Comparison of ENCODE assay signal across 30 mouse cellular contexts in the genomic region with DNA sequence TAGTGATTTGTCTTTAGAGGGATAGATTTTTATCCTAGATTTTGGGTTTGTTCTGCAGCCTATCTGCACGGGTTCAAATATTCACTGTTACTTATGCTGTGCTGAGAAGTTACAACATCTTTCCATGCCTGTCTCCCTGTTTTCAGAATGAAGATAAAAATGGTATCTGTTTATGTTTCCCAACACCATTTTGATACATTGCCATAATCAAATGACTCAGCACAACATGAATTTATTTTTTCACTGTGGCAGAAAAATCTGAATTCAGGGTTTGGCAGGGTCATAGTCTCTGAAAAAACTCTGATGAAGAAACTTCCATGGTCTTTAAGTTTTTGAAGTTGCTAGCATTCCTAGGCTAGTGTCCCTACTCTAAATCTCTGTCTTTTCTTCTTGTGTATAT.
"Had no signal": no experiment of that assay in that cellular context is flagged by ENCODE, and none has a peak within 500 bp of the region (broad histone marks: within the 10 kb centered on the region; RNA-seq: fewer than 3 reads in every experiment).

No protein-coding gene starts in this region.

- DNase-seq: left cerebral cortex, postnatal 4 days; liver; liver, embryonic 13.5 days; lung, adult 18-20 months; lung, adult 2 months; lung, embryonic 14.5 days; lung, postnatal 10 days; lung, postnatal 14 days; lung, postnatal 36 days; lung, postnatal 4 days; midbrain, embryonic 14.5 days had no signal

- H3K4me1 ChIP-seq: limb, embryonic 10.5 days; limb, embryonic 12.5 days; limb, embryonic 13.5 days; limb, embryonic 15.5 days; liver, embryonic 12.5 days; liver, embryonic 13.5 days; liver, embryonic 15.5 days; lung, embryonic 15.5 days; megakaryocyte, embryonic 14.5 days; midbrain, embryonic 10.5 days; midbrain, embryonic 12.5 days; midbrain, embryonic 13.5 days; midbrain, embryonic 15.5 days had no signal

- H3K36me3 ChIP-seq: limb, embryonic 10.5 days; limb, embryonic 12.5 days; limb, embryonic 13.5 days; limb, embryonic 15.5 days; liver, embryonic 12.5 days; liver, embryonic 13.5 days; liver, embryonic 15.5 days; lung, embryonic 15.5 days; midbrain, embryonic 10.5 days; midbrain, embryonic 12.5 days; midbrain, embryonic 13.5 days; midbrain, embryonic 15.5 days had no signal

- H3K27me3 ChIP-seq: limb, embryonic 12.5 days; limb, embryonic 13.5 days; limb, embryonic 15.5 days; liver, embryonic 12.5 days; liver, embryonic 13.5 days; liver, embryonic 15.5 days; lung, embryonic 15.5 days; megakaryocyte, embryonic 14.5 days; midbrain, embryonic 12.5 days; midbrain, embryonic 13.5 days; midbrain, embryonic 15.5 days had no signal

- H3K27ac ChIP-seq: limb, embryonic 10.5 days; limb, embryonic 12.5 days; limb, embryonic 13.5 days; limb, embryonic 15.5 days; liver, embryonic 12.5 days; liver, embryonic 13.5 days; liver, embryonic 14.5 days; liver, embryonic 15.5 days; lung, embryonic 15.5 days; macrophage; midbrain, embryonic 10.5 days; midbrain, embryonic 12.5 days; midbrain, embryonic 13.5 days; midbrain, embryonic 15.5 days had no signal

- H3K4me2 ChIP-seq: limb, embryonic 12.5 days; limb, embryonic 13.5 days; limb, embryonic 15.5 days; liver, embryonic 11.5 days; liver, embryonic 12.5 days; liver, embryonic 13.5 days; liver, embryonic 15.5 days; lung, embryonic 14.5 days; lung, embryonic 15.5 days; midbrain, embryonic 11.5 days; midbrain, embryonic 12.5 days; midbrain, embryonic 13.5 days; midbrain, embryonic 15.5 days had no signal

- H3K9me3 ChIP-seq: limb, embryonic 10.5 days; limb, embryonic 12.5 days; limb, embryonic 13.5 days; limb, embryonic 15.5 days; liver, embryonic 15.5 days; lung, embryonic 15.5 days; midbrain, embryonic 10.5 days; midbrain, embryonic 12.5 days; midbrain, embryonic 13.5 days; midbrain, embryonic 15.5 days had no signal

- ATAC-seq: liver, embryonic 12.5 days; lung, postnatal 0 days; midbrain, embryonic 13.5 days; midbrain, embryonic 15.5 days; midbrain, embryonic 16.5 days had no signal

- H3K9ac ChIP-seq: limb, embryonic 12.5 days; limb, embryonic 13.5 days; limb, embryonic 15.5 days; liver, embryonic 12.5 days; liver, embryonic 13.5 days; liver, embryonic 14.5 days; liver, embryonic 15.5 days; lung, embryonic 14.5 days; lung, embryonic 15.5 days; midbrain, embryonic 12.5 days; midbrain, embryonic 13.5 days; midbrain, embryonic 15.5 days had no signal

- H3K4me3 ChIP-seq: limb, embryonic 10.5 days; limb, embryonic 12.5 days; limb, embryonic 13.5 days; limb, embryonic 15.5 days; liver, embryonic 12.5 days; liver, embryonic 13.5 days; liver, embryonic 15.5 days; lung, embryonic 15.5 days; megakaryocyte, embryonic 14.5 days; midbrain, embryonic 10.5 days; midbrain, embryonic 12.5 days; midbrain, embryonic 13.5 days; midbrain, embryonic 15.5 days; myocyte had no signal
